Mouse (Mus musculus) cerebellum, postnatal 4 days (tissue): ENCODE data around the gene Rmi1.
A peak's percentile ranks its signal among the peaks of the same experiment; 100 is the strongest.
"Not testable (repeated sequence)": the region's sequence is repeated elsewhere in the genome, so short reads cannot be mapped to it uniquely, and the experiment has no call there.

Experiments
- DNase-seq, 2 experiments: peaks; one replicate each; pipeline ENCODE4 v3.0.0; 2022; ENCODE audit warnings: low spot score in 2 of 2, mixed read lengths in 1 of 2

Gene Rmi1

DNA sequence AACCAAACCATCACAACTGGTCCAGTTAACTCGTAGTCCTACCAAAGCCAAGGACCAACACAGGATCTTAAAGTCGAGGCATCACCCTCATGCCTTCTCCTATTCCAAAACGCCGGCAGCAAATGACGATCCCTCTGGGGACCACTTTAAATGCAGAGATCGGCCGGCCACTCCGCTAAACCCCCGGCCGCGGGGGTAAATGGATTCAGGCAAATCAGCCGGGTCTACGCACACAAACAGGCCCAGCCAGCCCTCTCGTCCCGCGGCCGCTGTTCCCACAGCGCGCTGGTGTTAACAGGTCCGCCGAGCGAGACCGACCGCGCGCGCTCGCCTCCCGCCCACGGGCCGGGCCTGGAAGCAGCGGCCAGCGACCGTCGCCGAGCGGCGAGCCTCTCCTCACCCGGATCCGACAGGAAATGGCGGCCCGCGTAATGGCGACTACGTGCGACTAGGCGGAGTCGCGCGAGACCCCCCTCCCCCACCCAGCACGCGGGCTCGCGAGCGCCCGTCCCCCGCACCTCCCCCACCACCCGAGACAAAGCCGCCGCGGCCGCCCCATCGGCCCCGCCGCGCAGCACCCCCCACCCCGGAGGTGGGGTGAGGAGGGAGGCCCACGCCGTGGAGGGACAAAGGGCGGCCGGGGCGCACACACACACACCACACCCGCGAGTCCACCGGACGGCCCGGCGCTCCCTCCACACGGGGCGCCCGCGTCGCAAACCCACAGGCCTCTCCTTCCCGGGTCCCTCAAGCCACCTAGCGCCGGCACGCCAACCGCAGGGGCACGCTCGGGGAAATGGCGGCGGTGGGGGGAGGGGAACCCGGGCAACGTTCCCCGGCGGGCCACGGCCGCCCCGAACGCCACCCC lies 679 bp upstream of the Rmi1 start:
- peak; percentile 59 to 82 for DNase-seq

DNA sequence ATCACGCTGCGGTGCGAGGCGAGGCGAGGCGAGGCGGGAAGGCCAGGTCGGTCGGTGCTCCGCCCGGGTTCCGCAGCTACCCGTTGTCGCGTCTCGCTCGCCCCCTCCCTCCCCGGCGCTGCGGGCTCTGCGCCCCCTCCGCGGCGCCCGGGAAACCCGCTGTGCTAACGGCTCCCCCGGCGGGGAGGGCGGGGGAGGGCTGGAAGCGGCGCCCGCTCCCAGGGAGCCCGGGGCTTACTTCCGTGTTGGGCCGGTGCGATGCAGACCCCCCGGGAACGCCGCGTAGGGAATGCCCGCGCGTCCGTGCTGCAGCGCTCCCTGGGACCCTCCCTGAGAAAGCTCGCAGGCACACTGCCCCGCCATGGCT lies 679 bp downstream of the Rmi1 start:
- DNase-seq = no peak

DNA sequence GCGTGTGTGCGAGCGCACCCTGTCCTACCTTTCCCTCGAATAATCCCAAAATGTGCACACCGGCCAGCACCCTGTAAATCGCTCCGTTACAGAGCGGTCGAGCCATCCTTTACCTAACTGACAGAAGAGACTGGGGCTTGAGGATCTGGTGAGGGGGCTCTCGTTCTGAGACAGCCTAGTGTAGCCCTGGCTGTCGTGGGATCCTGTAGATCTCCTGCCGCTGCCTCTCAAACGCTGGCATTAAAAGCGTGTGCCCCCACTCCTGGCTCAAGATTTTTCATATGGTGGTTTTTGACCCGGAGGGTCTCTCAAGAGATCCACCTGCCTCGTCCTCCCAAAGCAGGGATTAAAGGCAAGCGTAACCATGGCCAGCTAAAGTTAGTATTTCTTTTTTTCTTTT lies 1.2 kb downstream of the Rmi1 start, which contains the start of gene Hnrnpk:
Hnrnpk (minus strand) TSS at position 101 of the 400 bp plus-strand sequence.
- not testable (repeated sequence) for DNase-seq

DNA sequence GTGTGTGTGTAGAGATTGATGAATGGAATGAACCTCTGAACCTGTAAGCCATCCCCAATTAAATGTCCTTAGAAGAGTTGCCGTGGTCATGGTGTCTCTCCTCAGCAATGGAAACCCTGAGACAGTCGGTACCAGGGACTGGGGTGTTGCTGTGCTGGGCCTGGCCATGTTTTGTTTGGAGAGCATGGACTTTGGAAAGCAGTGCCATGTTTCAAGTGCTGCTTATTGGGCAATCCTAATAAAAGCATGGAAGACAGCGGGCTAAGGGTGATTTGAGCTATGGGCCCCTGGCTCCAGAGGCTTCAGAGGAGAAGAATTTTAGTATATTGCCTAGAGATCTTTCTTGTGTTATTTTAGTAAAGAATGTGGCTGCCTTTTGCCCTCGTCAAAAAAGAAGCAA lies 9.0 kb downstream of the Rmi1 start:
- DNase-seq = no peak

DNA sequence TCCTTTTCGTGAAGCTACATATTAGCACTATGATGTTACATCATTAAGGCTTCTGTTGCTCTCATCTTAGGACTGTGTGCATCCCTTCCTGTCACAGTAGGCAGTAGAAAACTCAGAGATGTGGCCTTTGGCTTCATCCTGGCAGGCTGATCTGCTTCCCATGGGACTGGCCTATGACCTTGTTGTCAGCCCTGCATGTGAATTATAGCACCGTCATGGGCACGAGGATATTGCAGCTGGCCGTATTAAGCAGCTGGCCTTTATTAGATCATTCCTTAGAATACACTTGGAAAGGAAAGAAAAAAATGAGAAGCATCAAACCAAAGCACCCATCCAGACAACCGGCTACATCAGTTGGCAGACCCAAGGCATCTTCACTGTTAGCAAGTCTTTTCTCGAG lies 13.3 kb downstream of the Rmi1 start:
- no peak for DNase-seq

DNA sequence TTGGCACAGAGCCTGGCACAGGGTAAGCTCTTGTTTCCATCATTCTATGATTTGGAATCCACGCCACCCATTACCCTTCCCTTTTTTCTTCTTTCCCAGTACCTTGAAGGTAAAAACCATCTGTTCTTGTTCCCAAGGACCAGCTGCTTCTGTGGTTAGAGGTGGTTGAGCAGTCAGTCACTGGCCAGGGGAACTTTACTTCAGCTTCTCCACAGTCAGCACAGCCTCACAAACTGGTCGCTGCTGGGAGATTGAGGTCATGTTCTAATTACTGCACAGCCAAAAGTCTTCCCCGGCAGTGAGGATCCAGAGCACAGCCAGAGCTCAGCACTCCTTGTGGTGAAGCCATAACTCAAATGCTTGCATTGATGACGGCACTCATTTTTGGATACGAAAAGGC lies 13.8 kb downstream of the Rmi1 start:
- no peak for DNase-seq

DNA sequence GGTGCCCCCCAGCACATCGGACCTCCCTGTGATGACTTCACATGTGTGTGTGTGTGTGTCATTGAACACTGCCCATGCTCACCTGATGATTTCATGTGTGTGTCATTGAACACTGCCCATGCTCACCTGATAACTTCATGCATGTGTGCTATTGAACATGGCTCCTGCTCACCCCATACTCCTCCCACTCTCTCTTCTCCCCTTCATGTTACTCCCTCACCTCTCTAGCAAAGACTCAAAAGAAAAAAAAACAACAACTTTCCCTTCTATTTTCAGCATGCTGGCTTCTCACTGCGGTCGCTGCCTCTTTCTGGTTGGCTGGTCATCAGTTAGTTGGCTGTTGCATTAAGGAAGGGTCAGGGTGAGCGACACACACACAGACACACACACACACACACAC lies 16.6 kb downstream of the Rmi1 start:
- no peak for DNase-seq

DNA sequence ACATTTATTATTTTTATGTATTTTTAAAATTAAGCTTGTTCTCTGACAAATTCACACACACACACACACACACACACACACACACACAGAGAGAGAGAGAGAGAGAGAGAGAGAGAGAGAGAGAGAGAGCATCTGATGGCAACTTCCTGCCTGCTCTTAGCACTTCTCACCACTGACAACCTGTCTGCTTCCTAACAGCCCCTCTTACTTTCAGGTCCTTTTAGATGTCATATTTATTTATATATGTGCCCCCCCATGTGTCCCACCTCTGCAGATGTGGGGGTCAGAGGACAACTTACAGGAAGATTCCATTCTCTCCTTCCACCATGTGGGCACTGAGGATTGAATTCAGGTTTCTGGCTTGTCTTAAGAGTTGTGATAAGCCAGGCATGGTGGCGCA lies 17.2 kb downstream of the Rmi1 start:
- no peak for DNase-seq

DNA sequence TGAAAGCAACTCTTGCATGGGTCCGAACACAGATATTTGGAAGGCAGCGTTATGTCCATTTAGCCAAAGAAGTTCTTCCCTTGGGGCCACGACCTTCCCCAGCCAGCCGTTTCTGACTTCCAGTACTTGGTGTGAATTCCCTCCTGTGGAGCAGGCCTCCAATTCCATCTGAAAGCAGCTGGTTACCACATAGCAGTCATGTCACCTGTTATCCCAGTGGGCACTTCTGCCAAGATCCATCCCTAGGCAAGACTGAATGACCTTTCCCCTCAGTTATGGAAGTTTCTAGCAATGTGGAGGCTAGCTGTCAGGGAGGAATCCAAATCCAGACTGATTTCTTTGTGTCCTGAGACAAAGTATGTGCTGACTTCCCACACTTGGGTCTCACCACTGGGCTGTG lies 19.0 kb downstream of the Rmi1 start:
- no peak for DNase-seq

DNA sequence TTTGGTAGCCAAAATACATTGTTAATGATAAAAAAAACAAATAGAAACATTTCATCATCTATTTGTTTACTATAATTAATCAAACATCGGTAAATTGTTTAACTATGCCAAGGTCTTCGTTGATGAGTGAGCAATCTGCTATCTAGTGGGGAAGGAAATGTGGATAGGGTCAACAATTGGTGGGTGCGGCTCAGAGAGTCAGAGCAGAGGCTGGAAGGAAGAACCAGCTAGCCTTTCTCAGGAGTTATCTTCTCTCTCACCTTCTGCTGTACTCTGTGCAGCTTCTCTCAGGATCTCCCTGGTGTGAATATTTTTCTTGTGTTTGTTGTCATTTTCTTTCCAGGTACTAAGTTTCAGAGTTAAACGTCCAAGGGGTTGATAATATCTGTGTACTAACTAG lies 20.2 kb downstream of the Rmi1 start:
- no peak for DNase-seq

DNA sequence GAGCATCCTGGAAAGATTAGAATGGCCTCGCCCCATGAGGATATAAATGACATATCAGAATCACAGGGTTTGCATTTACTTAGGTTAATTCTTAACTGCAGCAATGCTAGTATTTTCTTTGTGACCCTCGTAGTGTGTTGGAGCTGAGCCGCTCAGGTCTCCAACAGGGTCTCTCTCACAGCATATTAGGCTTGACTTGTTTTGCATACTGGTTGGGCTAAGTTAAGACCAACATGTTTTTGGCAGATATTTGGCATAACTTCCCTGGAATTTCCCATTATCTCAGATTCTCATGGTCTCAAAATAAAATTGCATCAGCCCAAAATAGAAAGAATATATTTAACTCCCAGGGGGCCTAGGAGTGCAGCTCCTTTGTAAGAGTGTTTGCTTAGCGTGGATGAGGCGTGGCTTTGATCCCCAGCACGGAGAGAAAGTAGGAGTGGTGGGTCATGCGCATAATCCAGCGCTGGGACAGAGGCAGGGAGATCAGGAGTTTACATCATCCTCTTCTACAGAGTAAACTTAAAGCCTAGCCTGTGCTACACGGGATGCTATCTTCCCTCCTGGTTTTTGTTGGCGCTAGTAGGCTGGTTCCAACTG lies 21.1 kb downstream of the Rmi1 start:
- no peak for DNase-seq

DNA sequence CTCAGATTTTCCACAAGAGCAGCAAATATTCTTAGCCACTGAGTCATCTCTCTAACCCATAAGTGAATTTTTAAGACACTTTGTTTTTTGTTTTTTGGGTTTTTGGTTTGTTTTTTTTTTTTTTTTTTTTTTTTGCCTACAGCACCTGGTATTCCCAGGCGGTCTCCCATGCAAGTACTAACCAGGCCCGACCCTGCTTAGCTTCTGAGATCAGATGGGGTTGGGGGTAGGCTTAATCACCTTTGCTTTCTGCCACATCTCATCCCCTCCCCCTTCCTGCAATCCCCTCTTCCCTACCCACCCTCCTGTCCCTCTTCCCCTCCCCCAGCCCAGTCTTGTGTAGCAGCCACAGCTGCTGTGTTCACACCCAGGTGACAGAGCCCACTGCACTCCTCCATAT lies 37.7 kb downstream of the Rmi1 start:
- DNase-seq = no peak

DNA sequence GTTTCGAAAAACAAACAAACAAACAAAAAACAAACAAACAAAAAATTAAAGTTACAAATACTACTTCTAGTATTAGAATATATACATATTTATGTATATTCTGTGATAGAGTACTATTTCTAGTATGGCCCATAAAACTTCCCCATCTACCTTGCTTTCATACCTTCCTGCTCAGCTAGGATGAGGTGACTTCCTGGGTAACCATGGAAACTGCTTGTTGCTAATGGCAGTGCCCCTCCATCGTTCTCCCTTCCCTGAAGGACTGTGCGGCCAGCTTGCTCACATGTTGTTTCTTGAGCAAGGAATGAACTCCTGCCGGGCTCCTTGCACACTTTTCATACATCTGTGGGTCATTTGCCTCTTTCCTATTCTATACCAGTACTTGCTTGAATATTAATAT lies 41.3 kb downstream of the Rmi1 start:
- no peak for DNase-seq

DNA sequence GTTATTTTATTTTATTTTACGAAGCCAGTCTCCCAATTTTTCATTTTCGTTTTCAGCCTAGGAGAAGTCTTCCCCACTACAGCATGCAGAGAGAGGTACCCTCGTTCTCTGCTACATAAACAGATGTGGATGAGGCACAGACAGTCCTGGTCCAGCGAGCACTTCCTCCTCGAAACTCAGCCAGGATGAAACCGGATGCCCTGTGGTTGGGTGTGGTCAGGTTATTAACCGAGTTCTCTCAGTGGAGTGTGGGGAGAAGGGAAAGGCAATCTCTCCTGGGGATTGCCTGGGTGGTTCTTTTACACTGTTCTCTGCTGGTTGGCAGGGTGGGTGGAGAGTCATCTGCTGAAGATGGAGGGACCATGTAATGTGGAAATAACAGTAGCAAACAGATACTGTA lies 41.7 kb downstream of the Rmi1 start:
- DNase-seq = no peak

DNA sequence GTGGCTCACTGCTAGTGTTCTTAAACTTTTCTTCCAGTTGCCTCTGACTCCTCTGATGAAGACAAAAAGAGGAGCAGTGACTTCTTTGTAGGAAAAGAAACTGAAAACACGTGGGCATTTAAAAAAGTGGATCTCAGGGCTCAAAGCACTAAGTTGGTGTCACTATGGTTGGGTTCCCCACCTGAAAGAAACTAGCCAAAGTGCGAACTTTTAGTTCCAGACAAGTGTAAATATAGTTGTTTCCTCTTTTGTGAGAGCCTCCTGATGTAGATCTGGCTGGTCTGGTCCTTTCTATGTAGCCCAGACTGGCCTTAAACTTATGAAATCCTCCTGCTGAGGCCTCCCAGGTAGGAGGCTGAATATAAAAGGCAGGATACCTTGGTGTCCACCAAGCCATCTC lies 44.5 kb downstream of the Rmi1 start:
- DNase-seq = no peak

DNA sequence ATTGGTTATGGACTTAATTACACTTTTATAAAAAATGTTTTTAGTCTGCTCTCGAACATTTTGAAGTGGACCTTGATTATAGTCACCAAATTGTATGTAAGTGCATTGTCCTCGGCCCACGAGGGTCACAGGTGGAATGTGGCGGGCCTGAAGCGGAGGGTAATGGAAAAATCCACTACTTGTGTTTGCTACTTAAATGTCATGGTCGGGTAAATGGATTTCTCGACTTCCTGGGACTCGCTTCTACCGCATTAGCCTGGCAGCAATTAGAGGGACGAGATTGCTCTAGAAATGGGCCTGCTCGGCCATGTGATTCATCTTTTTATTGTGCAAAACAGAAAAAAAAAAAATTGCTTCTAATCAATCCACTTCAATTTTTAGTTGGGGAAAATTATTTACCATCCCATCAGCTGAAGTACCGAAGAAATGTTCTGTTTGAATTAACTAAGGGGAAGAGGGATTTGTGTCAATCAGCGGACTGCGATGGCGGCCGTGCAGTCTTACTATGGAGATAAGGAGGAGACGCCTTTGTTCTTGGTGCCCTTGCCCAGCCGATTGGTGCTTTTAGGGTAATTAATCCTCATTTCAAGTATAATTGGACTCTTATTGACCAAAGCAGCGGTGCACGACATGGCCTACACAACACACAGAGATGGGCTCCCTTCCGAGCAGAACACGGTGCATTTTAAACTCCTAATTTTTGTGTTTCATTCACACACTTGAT lies 48.6 kb downstream of the Rmi1 start:
- DNase-seq = no peak

DNA sequence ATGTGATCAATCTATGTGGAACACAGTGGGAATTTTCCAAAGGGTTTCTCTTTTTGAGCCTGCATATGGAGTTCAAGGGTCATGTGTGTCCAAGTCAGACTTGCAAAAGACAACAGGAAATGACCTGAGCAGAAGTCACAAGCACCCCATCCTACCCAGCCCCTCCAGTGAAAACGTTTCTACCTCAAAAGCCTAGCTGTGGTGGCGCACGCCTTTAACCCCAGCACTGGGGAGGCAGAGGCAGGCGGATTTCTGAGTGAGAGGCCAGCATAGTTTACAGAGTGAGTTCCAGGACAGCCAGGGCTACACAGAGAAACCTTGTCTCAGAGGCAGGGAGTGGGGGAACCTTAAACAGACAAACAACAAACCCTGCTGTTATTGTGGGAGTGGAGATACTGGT lies 50.2 kb downstream of the Rmi1 start:
- DNase-seq = no peak

DNA sequence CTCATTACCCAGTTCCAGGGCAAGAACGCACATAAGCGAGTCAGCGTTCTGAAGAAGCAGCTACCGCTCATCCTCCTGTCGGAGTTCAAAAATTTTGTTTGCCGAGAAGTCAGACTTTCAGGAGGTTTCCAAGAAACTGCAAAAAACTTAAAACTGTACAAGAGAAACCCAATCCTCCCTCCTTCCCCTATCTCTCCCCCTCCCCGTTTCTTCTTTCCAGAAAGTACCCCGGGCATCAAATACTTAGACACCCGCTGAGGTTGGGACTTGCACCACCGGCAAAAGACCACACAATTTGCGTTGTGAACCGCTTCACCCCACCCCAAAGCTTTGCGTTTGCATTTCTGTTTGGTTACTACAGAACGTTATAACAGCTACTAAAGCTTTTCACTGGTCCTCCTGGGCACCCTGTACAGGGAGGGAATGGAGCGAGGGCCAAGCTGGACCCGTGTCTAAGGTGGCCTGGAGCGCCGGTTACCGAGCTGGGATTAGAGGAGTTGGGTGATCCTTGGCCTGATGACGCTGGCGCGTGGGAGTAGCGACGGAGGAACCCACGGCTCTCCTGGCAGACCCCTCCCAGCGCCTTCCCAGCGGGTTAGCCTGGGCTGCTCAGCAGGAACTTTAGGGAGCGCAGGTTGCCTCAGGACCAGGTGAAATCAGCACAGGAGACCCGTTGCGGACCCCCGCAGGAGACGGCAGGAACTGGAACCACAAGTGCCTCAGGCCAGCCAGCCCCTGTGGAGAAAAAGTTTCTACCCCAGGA lies 50.8 kb downstream of the Rmi1 start:
- DNase-seq = no peak

DNA sequence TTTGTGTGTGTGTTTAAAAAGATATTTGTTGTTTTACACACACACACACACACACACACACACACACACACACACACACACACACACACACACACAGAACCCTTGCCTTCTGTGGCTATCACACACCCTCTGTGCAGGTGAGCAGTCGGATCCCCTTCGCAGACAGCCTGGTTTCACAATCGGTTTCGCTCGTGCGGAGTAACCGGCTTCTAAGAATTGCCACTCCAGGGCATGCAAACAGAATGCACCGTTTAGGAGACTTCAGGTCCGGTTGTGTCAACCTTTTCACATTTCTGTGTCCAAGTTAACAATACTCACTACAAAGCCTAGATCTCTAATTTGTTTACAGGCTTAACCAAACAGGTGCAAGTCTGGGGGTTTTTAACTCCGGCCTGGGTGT lies 51.5 kb downstream of the Rmi1 start:
- DNase-seq = no peak

DNA sequence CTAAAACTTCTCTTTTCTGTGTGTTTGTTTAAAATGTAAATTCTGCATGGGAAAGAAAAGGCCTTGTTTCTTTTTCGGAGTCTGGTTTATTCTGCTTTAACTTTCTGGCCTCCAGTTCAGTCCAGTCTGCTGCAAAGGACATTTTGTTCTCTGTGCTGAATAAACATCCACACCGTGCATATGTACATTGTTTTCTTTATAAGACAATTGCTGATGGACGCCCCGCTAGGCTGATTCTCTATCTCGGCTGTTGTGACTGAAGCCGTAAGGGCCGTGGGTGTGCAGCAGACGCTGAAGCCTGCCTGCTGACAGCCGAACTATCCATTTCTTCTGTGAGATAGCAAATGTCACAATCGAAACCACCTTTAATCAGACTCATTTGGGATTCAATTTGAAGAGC lies 54.5 kb downstream of the Rmi1 start:
- no peak for DNase-seq

DNA sequence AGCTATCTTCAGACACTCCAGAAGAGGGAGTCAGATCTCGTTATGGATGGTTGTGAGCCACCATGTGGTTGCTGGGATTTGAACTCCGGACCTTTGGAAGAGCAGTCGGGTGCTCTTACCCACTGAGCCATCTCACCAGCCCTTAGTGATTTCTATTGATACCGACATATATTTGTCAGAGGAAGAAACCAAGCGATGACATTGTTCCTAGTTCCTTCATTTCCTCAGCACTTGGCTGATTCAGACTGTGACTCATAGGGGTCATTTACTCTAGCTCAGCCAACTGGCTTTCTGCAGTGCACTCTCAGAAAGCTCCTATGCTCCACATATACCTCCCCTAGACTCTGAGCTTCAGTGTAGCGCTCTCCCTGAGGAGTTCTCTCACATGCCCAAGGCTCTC lies 56.8 kb downstream of the Rmi1 start:
- not testable (repeated sequence) for DNase-seq
